Mouse (Mus musculus) embryonic facial prominence, embryonic 14.5 days (tissue): ENCODE measurements around the gene Lrrc8c. TPM values are rescaled to one million over a fixed set of nuclear protein-coding genes. Genes with fewer than 3 reads are reported as not detected.

Experiments
- ATAC-seq: fragments of 200-750 bp; cut with Nextera tagmentation; 2 replicates; pipeline ENCODE4 v1.8.0; 2017; ENCODE audit warnings: low read depth, moderate number of reproducible peaks, moderate TSS enrichment
- DNase-seq: peaks from one replicate; pipeline ENCODE4 v3.0.0-alpha.2; 2015; ENCODE audit warnings: low spot score
- H3K27ac ChIP-seq: fragments of 300-500 bp; sonication (generic); replicated peaks from 2 replicates; pipeline ENCODE4 v1.5.1; 2014; ENCODE audit warnings: low read depth, mild to moderate bottlenecking, low read length, moderate library complexity
- H3K27me3 ChIP-seq: fragments of 300-500 bp; sonication (generic); replicated peaks from 2 replicates; pipeline ENCODE4 v1.6.1; 2014; ENCODE audit warnings: low read length; ENCODE audit not compliant: control insufficient read depth, insufficient read depth
- H3K36me3 ChIP-seq: fragments of 300-500 bp; sonication (generic); 2 replicates; pipeline ENCODE4 v1.6.1; 2014; ENCODE audit warnings: low read length, mixed read lengths; ENCODE audit not compliant: control insufficient read depth, insufficient read depth
- H3K4me1 ChIP-seq: fragments of 300-500 bp; sonication (generic); 2 replicates; pipeline ENCODE4 v1.6.1; 2014; ENCODE audit warnings: antibody characterized with exemption, low read length; ENCODE audit not compliant: control insufficient read depth, insufficient read depth
- H3K4me2 ChIP-seq: fragments of 300-500 bp; sonication (generic); 2 replicates; pipeline ENCODE4 v1.6.1; 2014; ENCODE audit warnings: low read depth, mild to moderate bottlenecking, low read length, moderate library complexity, mixed read lengths
- H3K4me3 ChIP-seq: fragments of 300-500 bp; sonication (generic); 2 replicates; pipeline ENCODE4 v1.5.1; 2014; ENCODE audit warnings: low read depth, mild to moderate bottlenecking, low read length
- H3K9ac ChIP-seq: fragments of 300-500 bp; sonication (generic); 2 replicates; pipeline ENCODE4 v1.6.1; 2014; ENCODE audit warnings: low read depth, mild to moderate bottlenecking, low read length, moderate library complexity, mixed read lengths
- H3K9me3 ChIP-seq: fragments of 300-500 bp; sonication (generic); 2 replicates; pipeline ENCODE4 v1.6.1; 2016; ENCODE audit warnings: low read length; ENCODE audit not compliant: control insufficient read depth
- WGBS: fragments of 180-500 bp; shearing (Covaris S2); extraction: QIAGEN DNeasy Blood & Tissue Kit; methylation state at CpG from one replicate; pipeline ENCODE4 v1.1.7; 2014; 5-methylcytosine and 5-hydroxymethylcytosine counted together
- polyA plus RNA-seq: library from polyadenylated mRNA; unstranded; fragments of >200 nt; fragmentation: Nextera tagmentation; extraction: Ambion mirVana; gene quantifications from 2 replicates; pipeline ENCODE4 v1.2.1, GENCODE M21; 2014

Lrrc8c gene
- polyA plus RNA-seq, 1 experiment from 2014 or later = 23.8 TPM

DNA sequence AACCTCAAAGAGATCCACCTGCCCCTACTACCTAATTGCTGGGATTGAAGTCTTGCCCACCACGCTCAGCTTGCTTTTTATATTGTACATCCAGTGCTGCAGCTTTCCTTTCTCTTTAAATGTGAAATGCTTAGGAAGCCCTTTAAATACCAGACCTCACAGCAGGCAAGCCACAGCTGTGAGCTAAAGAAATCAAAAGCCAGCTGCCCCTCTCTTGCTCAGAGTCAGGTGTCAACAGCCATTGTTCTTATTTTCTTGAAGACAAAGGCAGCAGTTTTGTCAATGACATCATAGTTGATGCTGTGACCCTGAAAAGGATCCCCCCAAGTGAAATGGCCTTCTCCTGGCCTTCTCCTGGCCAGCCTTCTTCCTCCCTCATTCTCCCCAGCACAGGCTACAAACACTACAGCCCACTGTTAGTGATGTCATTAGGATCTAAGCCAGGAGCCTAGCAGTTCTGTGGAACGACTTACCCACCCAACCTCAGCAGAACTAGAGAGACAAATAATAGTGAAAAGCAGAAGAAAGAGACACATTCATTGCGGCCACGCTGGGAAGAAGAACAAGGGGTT, 20.7 kb upstream of the Lrrc8c start:
- Histone ChIP-seq H3K4me2 (no peak overlapping the region), H3K36me3 (no peaks in the 10 kb centered on the region), H3K27me3 (no peaks in the 10 kb centered on the region), H3K27ac (no peak overlapping the region), H3K9me3 (0 out of 2 replicates have a peak, but pooled peaks cover 4% of the 10 kb centered on the region), H3K4me1 (peaks cover 19% of the 10 kb centered on the region), H3K4me3 (no peak overlapping the region), H3K9ac (no peak overlapping the region)
- ATAC-seq (peak; percentile 20; the same call in 1 of the 2 replicates), DNase-seq (peak; percentile 83)
- 56% methylated on average over 4 of the region's 4 CpGs for WGBS

DNA sequence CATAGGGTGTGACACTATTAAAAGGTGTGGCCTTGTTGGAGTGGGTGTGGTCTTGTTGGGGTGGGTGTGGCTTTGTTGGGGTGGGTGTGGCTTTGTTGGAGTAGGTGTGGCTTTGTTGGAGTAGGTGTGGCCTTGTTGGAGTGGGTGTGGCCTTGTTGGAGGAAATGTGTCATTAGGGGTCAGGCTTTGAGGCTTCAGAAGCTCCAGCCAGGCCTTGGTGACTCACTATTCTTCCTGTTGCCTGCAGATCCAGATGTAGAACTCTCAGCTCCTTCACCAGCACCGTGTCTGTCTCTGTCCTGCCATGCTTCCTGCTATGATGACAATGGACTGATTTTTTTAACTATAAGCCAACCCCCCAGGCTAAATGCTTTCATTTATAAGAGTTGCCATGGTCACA, 19.8 kb upstream of the Lrrc8c start:
- H3K27me3 ChIP-seq = no peaks in the 10 kb centered on the region
- H3K9ac ChIP-seq = no peak overlapping the region
- H3K27ac ChIP-seq = no peak overlapping the region
- WGBS = 57% methylated on average over 1 of the region's 1 CpGs
- no peak for DNase-seq
- 0 out of 2 replicates have a peak, but pooled peaks cover 4% of the 10 kb centered on the region for H3K9me3 ChIP-seq
- no peak overlapping the region for H3K4me2 ChIP-seq
- no peak overlapping the region for H3K4me3 ChIP-seq
- ATAC-seq = no peak
- H3K4me1 ChIP-seq = peaks cover 18% of the 10 kb centered on the region
- no peaks in the 10 kb centered on the region for H3K36me3 ChIP-seq

DNA sequence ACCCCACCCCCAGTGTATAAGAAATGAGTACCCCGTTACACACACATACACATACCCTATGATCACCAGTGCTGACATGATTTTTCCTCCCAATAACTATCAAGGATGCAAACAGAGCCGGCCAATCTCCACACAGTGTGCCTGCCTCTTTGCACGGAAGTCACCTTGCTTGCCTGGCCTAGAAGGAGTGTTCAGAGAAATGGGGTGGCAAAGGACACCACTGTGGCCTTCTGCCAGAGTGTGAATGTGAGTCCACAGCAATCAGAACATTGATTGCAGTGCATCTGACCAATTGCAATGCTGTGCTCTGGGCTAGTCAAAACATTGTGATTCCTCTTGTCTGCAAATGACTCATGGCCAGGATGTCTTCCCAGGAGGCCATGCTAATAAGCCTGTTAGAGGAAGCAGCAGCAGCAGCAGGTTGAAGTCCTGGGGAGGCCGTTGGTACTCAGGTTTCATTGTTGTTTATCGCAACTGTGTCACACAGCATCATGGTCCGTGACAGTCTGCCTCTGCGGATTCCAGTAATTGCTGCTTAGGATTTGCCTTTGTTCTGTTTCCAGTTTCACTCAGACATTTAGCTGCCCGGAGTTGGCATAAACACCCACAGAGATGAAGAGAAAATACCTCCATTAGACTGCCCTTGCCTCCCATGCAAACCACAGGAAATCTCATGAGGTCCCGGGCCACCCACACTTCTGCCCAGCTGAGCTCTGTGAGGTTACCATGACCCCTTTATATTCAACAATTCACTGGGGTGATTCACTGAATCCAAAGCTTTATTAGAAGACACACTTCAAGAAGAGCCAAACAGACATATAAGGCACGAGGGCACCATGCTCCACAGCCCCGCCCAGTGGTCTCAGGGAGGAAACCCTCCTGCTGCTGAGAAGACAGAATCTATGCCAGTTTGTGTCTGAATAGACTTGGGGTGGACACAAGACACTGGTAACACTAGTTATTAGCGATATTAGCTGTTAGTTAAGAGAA, 18.8 kb upstream of the Lrrc8c start:
- DNase-seq (peak; percentile 73), ATAC-seq (peak; percentile 38)

DNA sequence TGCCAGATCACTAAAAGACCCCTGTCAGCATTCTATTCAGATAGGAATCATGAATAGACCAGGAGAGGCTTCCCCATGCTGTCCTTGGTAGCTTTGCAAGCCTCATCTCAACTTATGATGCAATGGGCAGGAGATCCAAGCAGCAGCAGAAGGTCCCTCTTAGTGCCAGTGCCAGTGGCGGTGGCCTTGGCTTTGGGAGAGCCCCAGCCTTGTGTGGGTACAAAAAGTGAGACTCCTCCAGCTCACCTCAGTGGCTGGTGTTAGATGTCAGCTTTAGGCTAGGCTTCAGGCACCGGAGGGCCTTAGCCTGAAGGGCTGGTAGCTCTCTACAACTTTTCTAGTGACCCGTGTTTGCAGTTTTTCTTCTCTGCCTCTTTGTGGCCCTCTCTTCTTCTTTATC, 18.1 kb upstream of the Lrrc8c start:
- ATAC-seq = no peak
- Histone ChIP-seq H3K27ac (no peak overlapping the region), H3K4me2 (no peak overlapping the region), H3K4me3 (no peak overlapping the region), H3K36me3 (no peaks in the 10 kb centered on the region), H3K4me1 (peaks cover 6% of the 10 kb centered on the region), H3K9ac (no peak overlapping the region), H3K27me3 (no peaks in the 10 kb centered on the region), H3K9me3 (0 out of 2 replicates have a peak, but pooled peaks cover 4% of the 10 kb centered on the region)
- 79% methylated on average over 3 of the region's 3 CpGs for WGBS
- DNase-seq = no peak

More for the DNA sequence above, 18.8 kb upstream of the Lrrc8c start:
- peaks cover 11% of the 10 kb centered on the region for H3K4me1 ChIP-seq
- no peaks in the 10 kb centered on the region for H3K27me3 ChIP-seq
- no peak overlapping the region for H3K4me2 ChIP-seq
- WGBS = 38% methylated on average over 12 of the region's 12 CpGs
- H3K36me3 ChIP-seq = no peaks in the 10 kb centered on the region
- no peak overlapping the region for H3K4me3 ChIP-seq
- 0 out of 2 replicates have a peak, but pooled peaks cover 4% of the 10 kb centered on the region for H3K9me3 ChIP-seq
- H3K9ac ChIP-seq = no peak overlapping the region
- no peak overlapping the region; the same call in 1 of the 2 replicates for H3K27ac ChIP-seq

DNA sequence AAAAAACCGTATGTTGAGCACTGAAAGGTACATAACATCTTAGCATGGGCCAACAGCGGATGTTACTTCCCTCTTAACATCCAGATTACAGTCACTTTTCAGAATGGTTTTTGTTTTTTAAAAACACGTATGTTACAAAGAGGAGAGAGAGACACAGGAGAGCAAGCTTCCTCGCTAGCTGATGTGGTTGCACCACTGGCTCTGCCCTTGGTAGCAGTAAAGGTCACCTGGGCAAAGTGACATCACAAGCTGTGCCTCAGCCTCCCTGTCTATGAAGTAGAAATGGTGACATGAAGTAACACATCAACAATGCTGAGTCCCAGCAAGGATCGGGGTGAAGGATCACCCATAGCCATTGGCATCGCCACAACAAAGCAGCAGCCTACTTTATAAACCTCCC, 10.4 kb upstream of the Lrrc8c start:
- 95% methylated on average over 6 of the region's 6 CpGs for WGBS
- no peak overlapping the region for H3K4me3 ChIP-seq
- H3K9ac ChIP-seq = no peak overlapping the region
- H3K4me2 ChIP-seq = no peak overlapping the region
- ATAC-seq (no peak), DNase-seq (no peak)
- no peaks in the 10 kb centered on the region for H3K27me3 ChIP-seq
- H3K36me3 ChIP-seq = no peaks in the 10 kb centered on the region
- H3K9me3 ChIP-seq = no peaks in the 10 kb centered on the region
- no peaks in the 10 kb centered on the region for H3K4me1 ChIP-seq
- H3K27ac ChIP-seq = no peak overlapping the region

DNA sequence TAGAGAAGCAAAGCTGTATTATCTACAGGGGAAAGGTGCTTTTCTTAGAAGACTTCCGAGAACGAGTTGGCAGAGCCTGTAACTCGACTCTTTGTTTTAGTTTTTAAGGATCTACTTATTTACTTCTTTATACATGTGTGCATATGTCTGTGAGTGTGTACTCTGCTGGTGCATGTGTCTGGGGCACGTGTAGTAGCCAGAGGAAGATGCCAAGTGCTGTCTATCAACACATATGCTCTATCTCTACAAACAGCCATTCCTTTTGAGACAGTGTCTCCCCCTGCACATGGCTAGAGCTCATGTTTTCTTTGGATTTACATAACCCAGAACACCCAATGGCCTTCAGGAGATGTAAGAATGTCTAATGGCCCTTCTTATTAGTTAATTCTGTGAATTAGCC, 6.9 kb upstream of the Lrrc8c start:
- H3K36me3 ChIP-seq = no peaks in the 10 kb centered on the region
- H3K27ac ChIP-seq = no peak overlapping the region
- no peaks in the 10 kb centered on the region for H3K27me3 ChIP-seq
- 37% methylated on average over 4 of the region's 4 CpGs for WGBS
- H3K4me2 ChIP-seq = no peak overlapping the region
- ATAC-seq (no peak), DNase-seq (no peak)
- no peaks in the 10 kb centered on the region for H3K9me3 ChIP-seq
- no peak overlapping the region for H3K4me3 ChIP-seq
- H3K9ac ChIP-seq = no peak overlapping the region
- H3K4me1 ChIP-seq = no peaks in the 10 kb centered on the region

DNA sequence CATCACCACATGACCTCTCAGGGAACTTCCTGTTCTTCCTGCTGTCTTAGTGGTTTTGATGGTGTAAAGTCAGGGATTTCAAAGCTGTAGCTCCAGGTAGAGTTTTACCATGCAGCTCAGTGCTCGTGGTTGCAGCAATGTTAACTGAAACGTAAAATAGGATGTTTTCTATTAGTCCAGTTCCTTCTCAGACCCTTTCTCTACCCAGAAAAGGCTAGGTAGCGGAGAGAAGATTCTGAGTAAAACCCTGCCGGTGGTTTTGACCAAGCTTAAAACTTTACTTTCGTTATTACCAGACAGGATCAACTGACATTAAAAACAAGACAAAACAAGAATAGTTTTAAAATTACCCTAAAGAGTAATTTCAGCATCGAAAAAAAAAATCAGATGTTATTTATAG, 3.7 kb upstream of the Lrrc8c start:
- Histone ChIP-seq H3K27ac (no peak overlapping the region), H3K4me3 (no peak overlapping the region), H3K36me3 (no peaks in the 10 kb centered on the region), H3K9ac (no peak overlapping the region), H3K9me3 (no peaks in the 10 kb centered on the region), H3K4me2 (no peak overlapping the region), H3K27me3 (no peaks in the 10 kb centered on the region), H3K4me1 (peaks cover 2% of the 10 kb centered on the region)
- no peak for DNase-seq
- 50% methylated on average over 6 of the region's 6 CpGs for WGBS
- no peak for ATAC-seq

DNA sequence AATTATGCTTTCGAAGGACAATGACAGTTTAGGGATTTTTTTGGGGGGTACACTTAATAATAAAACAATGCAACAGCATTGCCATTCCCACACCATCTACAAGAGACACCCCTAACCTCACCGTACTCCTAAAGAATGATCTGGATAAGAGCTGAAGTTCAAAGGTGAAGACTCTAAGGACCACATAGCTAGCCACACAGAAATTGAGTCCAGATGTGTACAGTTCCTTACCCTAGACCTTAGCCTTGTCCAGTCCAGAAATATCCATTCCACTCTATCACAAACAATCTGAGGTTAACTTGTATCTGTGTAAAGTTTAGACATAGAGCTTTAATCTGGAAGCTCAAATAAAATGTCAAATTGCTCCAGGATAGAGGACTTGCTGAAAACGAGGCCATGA, 2.9 kb upstream of the Lrrc8c start:
- Histone ChIP-seq H3K4me1 (peaks cover 9% of the 10 kb centered on the region), H3K36me3 (no peaks in the 10 kb centered on the region), H3K9ac (no peak overlapping the region), H3K27ac (no peak overlapping the region), H3K4me3 (no peak overlapping the region), H3K9me3 (no peaks in the 10 kb centered on the region), H3K27me3 (no peaks in the 10 kb centered on the region), H3K4me2 (no peak overlapping the region)
- DNase-seq (no peak), ATAC-seq (no peak)
- WGBS = 37% methylated on average over 3 of the region's 3 CpGs
